Mouse (Mus musculus) CH12.LX (cell line): ENCODE measurements at regions not wholly inside any gene's neighbourhood (a gene's known extent, or its start where the extent isn't known, plus 50 kb on each side); places are given as distances from the start of the nearest gene placed in this dataset.
A peak's percentile ranks its signal among the peaks of the same experiment; 100 is the strongest.

Experiments
- DNase-seq: peaks from one replicate; pipeline ENCODE4 v3.0.0-alpha.2; 2013; ENCODE audit errors: extremely low read depth
- H3K27ac ChIP-seq: 2 replicates; pipeline ENCODE4 v1.5.1; 2012; ENCODE audit warnings: low read depth, mild to moderate bottlenecking, control low read depth, moderate library complexity; ENCODE audit not compliant: insufficient read depth
- H3K27me3 ChIP-seq: replicated peaks from 2 replicates; pipeline ENCODE3; 2012; ENCODE audit warnings: inconsistent platforms
- H3K36me3 ChIP-seq, 2 experiments: replicated peaks in 1 of 2; 2 replicates each; pipeline versions ENCODE3 to v1.6.1; 2012; ENCODE audit warnings: inconsistent platforms in 1 of 2, low read length in 1 of 2, mild to moderate bottlenecking in 1 of 2, mixed read lengths in 1 of 2, moderate library complexity in 1 of 2; ENCODE audit not compliant: control insufficient read depth in 1 of 2, insufficient read depth in 1 of 2
- H3K4me1 ChIP-seq, 2 experiments: 2 replicates each; pipeline ENCODE4 v1.6.1; 2012; ENCODE audit warnings: inconsistent platforms in 1 of 2, moderate library complexity in 1 of 2; ENCODE audit not compliant: insufficient read depth in 2 of 2, control insufficient read depth in 1 of 2
- H3K4me2 ChIP-seq: 2 replicates; pipeline ENCODE4 v1.6.1; 2012; ENCODE audit warnings: low read depth, mild to moderate bottlenecking, control low read depth; ENCODE audit not compliant: poor library complexity, insufficient read depth, severe bottlenecking
- H3K4me3 ChIP-seq, 3 experiments: fragments of 150-350 bp in 1 of 3; sonication (generic) in 1 of 3; replicated peaks in 1 of 3; 2 replicates each; pipeline versions ENCODE3 to v1.5.1; 2011 to 2012; ENCODE audit warnings: low read depth in 2 of 3, low read length in 2 of 3, mild to moderate bottlenecking in 2 of 3, moderate library complexity in 2 of 3, control low read depth in 1 of 3, improper control_type of control experiment in 1 of 3, inconsistent platforms in 1 of 3, mixed read lengths in 1 of 3; ENCODE audit not compliant: poor library complexity in 1 of 3
- H3K79me2 ChIP-seq: replicated peaks from 2 replicates; pipeline ENCODE4 v1.6.1; 2012; ENCODE audit warnings: mild to moderate bottlenecking, moderate library complexity; ENCODE audit not compliant: control insufficient read depth, poor library complexity, insufficient read depth, severe bottlenecking; ENCODE audit errors: extremely low read depth
- H3K9ac ChIP-seq: 2 replicates; pipeline ENCODE4 v1.6.1; 2012; ENCODE audit warnings: low read depth, mild to moderate bottlenecking, control low read depth, moderate library complexity; ENCODE audit not compliant: insufficient read depth
- H3K9me3 ChIP-seq: replicated peaks from 2 replicates; pipeline ENCODE3; 2012; ENCODE audit warnings: low read length, inconsistent platforms, mixed read lengths
- CHD1 ChIP-seq: IDR thresholded peaks from 2 replicates; pipeline ENCODE4 v1.6.1; 2012; ENCODE audit warnings: low read depth, low read length, improper control_type of control experiment, inconsistent platforms
- CTCF ChIP-seq, 2 experiments: IDR thresholded peaks in 1 of 2; conservative IDR thresholded peaks in 1 of 2; 2 replicates each; pipeline ENCODE4 v1.5.1; 2011 to 2012; ENCODE audit warnings: low read depth in 2 of 2, low read length in 2 of 2, improper control_type of control experiment in 1 of 2, inconsistent platforms in 1 of 2, mild to moderate bottlenecking in 1 of 2, moderate library complexity in 1 of 2
- HCFC1 ChIP-seq: IDR thresholded peaks from 2 replicates; pipeline ENCODE4 v1.6.1; 2012; ENCODE audit warnings: low read depth, mild to moderate bottlenecking, inconsistent platforms, low read length, improper control_type of control experiment
- MAZ ChIP-seq: IDR thresholded peaks from 2 replicates; pipeline ENCODE4 v1.6.1; 2012; ENCODE audit warnings: low read depth, mild to moderate bottlenecking, inconsistent platforms, low read length, improper control_type of control experiment, moderate library complexity
- MXI1 ChIP-seq: IDR thresholded peaks from 2 replicates; pipeline ENCODE4 v1.6.1; 2011; ENCODE audit warnings: mild to moderate bottlenecking, low read depth, low read length, improper control_type of control experiment
- NRF1 ChIP-seq: IDR thresholded peaks from 2 replicates; pipeline ENCODE4 v1.6.1; 2014; ENCODE audit warnings: low read depth, mild to moderate bottlenecking, inconsistent platforms, low read length, improper control_type of control experiment, moderate library complexity
- PAX5 ChIP-seq: IDR thresholded peaks from 2 replicates; pipeline ENCODE4 v1.6.1; 2012; ENCODE audit warnings: low read length, inconsistent platforms, mixed read lengths
- POLR2AphosphoS2 ChIP-seq: IDR thresholded peaks from 2 replicates; pipeline ENCODE4 v1.6.1; 2011; ENCODE audit warnings: low read depth, low read length, improper control_type of control experiment
- RCOR1 ChIP-seq: conservative IDR thresholded peaks from 2 replicates; pipeline ENCODE4 v1.6.1; 2012; ENCODE audit warnings: low read depth, mild to moderate bottlenecking, inconsistent platforms, low read length, improper control_type of control experiment
- SMC3 ChIP-seq: IDR thresholded peaks from 2 replicates; pipeline ENCODE4 v1.6.1; 2011; ENCODE audit warnings: low read depth, low read length, improper control_type of control experiment
- TBP ChIP-seq: conservative IDR thresholded peaks from 2 replicates; pipeline ENCODE4 v1.6.1; 2011; ENCODE audit warnings: low read depth, low read length, improper control_type of control experiment
- TCF12 ChIP-seq: IDR thresholded peaks from 2 replicates; pipeline ENCODE4 v1.6.1; 2014; ENCODE audit warnings: low read depth, mild to moderate bottlenecking, inconsistent platforms, low read length, improper control_type of control experiment
- USF2 ChIP-seq: conservative IDR thresholded peaks from 2 replicates; pipeline ENCODE4 v1.6.1; 2011; ENCODE audit warnings: low read depth, low read length, improper control_type of control experiment
- ZNF384 ChIP-seq: IDR thresholded peaks from 2 replicates; pipeline ENCODE4 v1.6.1; 2012; ENCODE audit warnings: low read depth, low read length, improper control_type of control experiment, inconsistent platforms
- dilution Hi-C: fragments of 300-500 bp; cut with MboI; formaldehyde crosslinking; loops from 2 replicates; pipeline ENCODE4 v1.14.3; 2020; ENCODE audit warnings: low sequenced_read_pairs; ENCODE audit not compliant: extremely low pct_unique_long_range_greater_than_20kb, extremely low pct_ligation_motif_present
- in situ Hi-C: fragments of 300-500 bp; cut with MboI; formaldehyde crosslinking; loops from 3 replicates; pipeline ENCODE4 v1.14.3; 2019; ENCODE audit warnings: low sequenced_read_pairs, low pct_ligation_motif_present, low pct_unique_long_range_greater_than_20kb, mixed read lengths

DNA sequence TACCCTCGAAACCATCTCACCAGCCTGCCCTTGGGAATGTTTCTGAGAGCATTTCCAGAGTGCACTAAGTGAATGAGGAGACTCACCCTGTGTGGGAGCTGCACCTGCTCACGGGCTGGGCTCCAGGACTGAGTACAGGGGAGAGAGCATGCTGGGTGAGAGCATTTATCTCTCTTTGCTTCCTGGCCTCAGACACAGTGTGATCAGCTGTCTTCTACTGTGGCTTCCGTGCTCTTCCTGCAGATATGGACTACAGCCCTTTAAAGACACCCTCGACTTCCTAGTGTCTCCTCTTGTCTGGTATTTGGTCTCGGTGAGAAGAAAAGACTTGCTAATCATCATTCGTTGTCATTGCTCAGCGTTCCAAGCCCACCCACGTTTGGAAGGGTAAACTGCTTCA lies 274.9 kb downstream of the Cd83 start:
- TF ChIP-seq POLR2AphosphoS2 (no peak), MXI1 (no peak), NRF1 (no peak), ZNF384 (no peak), TCF12 (no peak), CHD1 (no peak), USF2 (no peak), HCFC1 (no peak), TBP (no peak), MAZ (no peak), PAX5 (no peak), SMC3 (no peak), CTCF (conservative IDR thresholded peaks at IDR 0.05 in 1 of 2, IDR thresholded peaks at IDR 0.05 in 1 of 2; ENCODE audit: low read depth in 2 of 2, low read length in 2 of 2) (no peak)
- dilution Hi-C loops (no loop called here), in situ Hi-C loops (no loop called here)
- Histone ChIP-seq H3K36me3 (no peaks in the 10 kb centered on the region), H3K79me2 (no peaks in the 10 kb centered on the region), H3K27ac (no peak overlapping the region), H3K27me3 (no peaks in the 10 kb centered on the region), H3K9ac (no peak overlapping the region), H3K4me3 (no peak overlapping the region), H3K4me2 (no peak overlapping the region), H3K9me3 (no peaks in the 10 kb centered on the region), H3K4me1 (peaks cover under 1 to 25% of the 10 kb centered on the region in 2 experiments; a peak in 3 of 4 replicates)
- DNase-seq, result no peak

DNA sequence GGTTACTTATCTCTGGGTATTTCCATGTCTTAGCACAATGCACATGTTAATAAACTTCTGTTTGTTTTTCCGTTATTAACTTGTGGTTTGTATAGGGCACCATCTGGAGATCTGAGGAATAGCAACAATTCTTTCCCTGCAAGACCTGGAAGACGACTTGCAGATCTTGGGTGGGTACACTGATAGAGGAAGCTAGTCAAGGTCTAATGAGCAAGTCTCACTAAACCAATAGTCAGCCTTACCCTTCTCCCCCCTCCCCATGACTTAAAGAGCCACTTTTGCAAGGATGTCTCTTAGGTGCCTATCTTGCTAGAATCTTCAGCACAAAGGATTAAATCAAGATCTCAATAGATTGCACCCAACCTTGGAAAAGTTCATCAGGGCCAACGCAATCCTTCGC lies 276.7 kb downstream of the Cd83 start:
- H3K9me3 ChIP-seq, result no peaks in the 10 kb centered on the region
- H3K79me2 ChIP-seq, result no peaks in the 10 kb centered on the region
- no peaks in the 10 kb centered on the region for H3K27me3 ChIP-seq
- H3K4me3 ChIP-seq, result no peak overlapping the region
- no peak overlapping the region for H3K4me2 ChIP-seq
- H3K9ac ChIP-seq, result no peak overlapping the region
- DNase-seq, result peak; percentile 22
- dilution Hi-C loops (no loop called here), in situ Hi-C loops (no loop called here)
- H3K4me1 ChIP-seq, result peaks cover 0 to 43% of the 10 kb centered on the region in 2 experiments; a peak in 3 of 4 replicates
- TF ChIP-seq SMC3 (no peak), HCFC1 (no peak)
- no peaks in the 10 kb centered on the region for H3K36me3 ChIP-seq
- H3K27ac ChIP-seq, result no peak overlapping the region

DNA sequence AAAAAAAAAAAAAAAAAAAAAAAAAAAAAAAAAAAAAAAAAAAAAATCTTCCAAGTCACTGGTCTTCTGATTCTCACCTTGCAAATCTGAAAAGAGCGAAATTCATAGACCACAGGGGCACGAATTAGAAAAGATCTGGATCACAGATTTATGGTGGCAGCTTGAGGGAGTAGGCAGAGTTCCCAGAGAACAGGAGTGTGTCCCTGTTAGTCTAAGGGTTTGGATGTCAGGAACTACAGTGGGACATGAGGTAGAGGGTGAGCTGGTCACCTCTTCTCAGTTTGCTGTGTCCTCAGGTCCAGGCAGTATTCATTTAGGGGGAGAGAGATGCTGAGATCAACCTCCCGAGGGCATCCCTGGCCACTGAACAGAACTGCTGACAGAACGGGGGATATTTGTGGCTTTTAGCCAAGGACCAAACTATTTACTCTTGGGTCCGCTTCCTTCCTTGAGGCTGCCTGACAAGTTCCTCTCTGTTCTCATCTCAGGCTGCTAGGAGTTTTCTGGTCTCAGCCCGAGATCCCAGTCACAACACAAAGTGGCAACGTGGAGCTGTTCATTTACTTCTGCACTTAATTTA lies 277.2 kb downstream of the Cd83 start:
- Histone ChIP-seq H3K27ac (no peak overlapping the region), H3K4me2 (no peak overlapping the region), H3K4me3 (no peak overlapping the region), H3K9ac (no peak overlapping the region), H3K79me2 (no peaks in the 10 kb centered on the region), H3K9me3 (no peaks in the 10 kb centered on the region), H3K27me3 (no peaks in the 10 kb centered on the region), H3K4me1 (peaks cover 0 to 48% of the 10 kb centered on the region in 2 experiments; a peak in 3 of 4 replicates), H3K36me3 (no peaks in the 10 kb centered on the region)
- no peak for DNase-seq
- in situ Hi-C loops, result no loop called here
- no peak for TF ChIP-seq RCOR1
- dilution Hi-C loops, result no loop called here
